In the genomic region with DNA sequence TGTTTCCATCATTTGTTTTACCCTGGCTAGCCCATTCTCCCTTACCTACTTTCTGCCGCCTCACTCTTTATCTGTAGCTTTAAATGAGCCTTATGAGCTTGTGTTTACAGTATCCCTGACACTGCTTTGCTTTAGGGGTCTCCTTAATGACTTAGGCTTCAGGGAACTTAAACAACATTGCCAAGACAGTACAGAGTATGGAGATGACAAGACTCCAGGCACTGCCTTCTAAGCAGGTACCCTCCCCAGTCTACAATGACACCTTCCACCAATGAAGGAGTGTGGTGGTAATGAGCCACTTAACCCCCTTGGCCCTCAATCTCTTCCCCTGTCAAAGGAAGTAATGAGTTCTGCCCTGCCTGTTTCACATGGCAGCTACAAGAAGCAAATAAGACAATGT, we compare ENCODE assay signal across 22 mouse cellular contexts. TPM values are rescaled to one million over a fixed set of nuclear protein-coding genes. Genes with fewer than 3 reads are reported as not detected.
A peak's percentile ranks its signal among the peaks of the same experiment; 100 is the strongest.
DNase-seq lines count a peak whose midpoint lies in the region; ATAC-seq and TF ChIP-seq lines count a peak whose summit lies in the region.
"Had no signal": no experiment of that assay in that cellular context is flagged by ENCODE, and none has a peak within 500 bp of the region (broad histone marks: within the 10 kb centered on the region; RNA-seq: fewer than 3 reads in every experiment).

No protein-coding gene starts in this region.

- TF ChIP-seq CTCF in hindbrain, postnatal 0 days (IDR thresholded peaks at IDR 0.05; ENCODE audit: low read depth) = no peak

- no peak overlapping the region for H3K9ac ChIP-seq in hindbrain, embryonic 11.5 days (ENCODE audit: low read depth, low read length)
- no peak overlapping the region for H3K9ac ChIP-seq in hindbrain, postnatal 0 days (replicated peaks; ENCODE audit: low read length)
- no peak overlapping the region for H3K9ac ChIP-seq in neural tube, embryonic 13.5 days
- H3K9ac ChIP-seq in hindbrain, embryonic 14.5 days = no peak overlapping the region
- H3K9ac ChIP-seq: embryonic facial prominence, embryonic 15.5 days; heart, embryonic 15.5 days had no signal

- no peak overlapping the region for H3K27ac ChIP-seq in hindbrain, embryonic 11.5 days (ENCODE audit: low read depth, low read length)
- no peak overlapping the region; the same call in 1 of the 2 replicates for H3K27ac ChIP-seq in hindbrain, postnatal 0 days
- H3K27ac ChIP-seq in neural tube, embryonic 13.5 days (replicated peaks) = peak overlapping the region; percentile 49; the same call in 1 of the 2 replicates
- H3K27ac ChIP-seq in hindbrain, embryonic 14.5 days = peak overlapping the region; percentile 57; the same call in 1 of the 2 replicates
- H3K27ac ChIP-seq: embryonic facial prominence, embryonic 15.5 days; heart, embryonic 15.5 days; left cerebral cortex, adult 2 months; limb, embryonic 10.5 days had no signal

- DNase-seq in hindbrain, embryonic 11.5 days (ENCODE audit: low spot score) = no peak
- DNase-seq in hindbrain, postnatal 0 days (ENCODE audit: low spot score) = no peak
- DNase-seq in neural tube, embryonic 10.5 days (ENCODE audit: extremely low spot score, low spot score) = no peak
- DNase-seq in hindbrain, embryonic 14.5 days (ENCODE audit: low spot score) = no peak
- DNase-seq in cerebellum, adult 11 months = no peak
- DNase-seq in thymus, postnatal 14 days = no peak
- DNase-seq: adrenal gland, adult 8-10 months; B cell, adult 2 months; cerebellum, adult 11-12 months; cerebellum, postnatal 36 days; heart, adult 18-20 months; kidney, adult 8-10 months; lung, adult 2 months; lung, postnatal 4 days had no signal

- no peaks in the 10 kb centered on the region for H3K9me3 ChIP-seq in hindbrain, embryonic 11.5 days (ENCODE audit: control insufficient read depth, low read length)
- H3K9me3 ChIP-seq in hindbrain, postnatal 0 days (ENCODE audit: low read length) = no peaks in the 10 kb centered on the region
- H3K9me3 ChIP-seq in neural tube, embryonic 13.5 days = no peaks in the 10 kb centered on the region
- no peaks in the 10 kb centered on the region for H3K9me3 ChIP-seq in hindbrain, embryonic 14.5 days (ENCODE audit: control insufficient read depth, low read length)
- H3K9me3 ChIP-seq: embryonic facial prominence, embryonic 15.5 days; heart, embryonic 15.5 days; limb, embryonic 10.5 days had no signal

- 72% methylated on average over 1 of the region's 1 CpGs for whole genome bisulfite sequencing in hindbrain, embryonic 11.5 days
- 63% methylated on average over 1 of the region's 1 CpGs for WGBS in hindbrain, postnatal 0 days
- 69% methylated on average over 1 of the region's 1 CpGs for WGBS in neural tube, embryonic 13.5 days
- 63% methylated on average over 1 of the region's 1 CpGs for WGBS in hindbrain, embryonic 14.5 days

- peak; percentile 77 for ATAC-seq in hindbrain, embryonic 11.5 days (ENCODE audit: low FRiP score)
- no peak for ATAC-seq in hindbrain, postnatal 0 days
- ATAC-seq in neural tube, embryonic 13.5 days (ENCODE audit: low read depth) = no peak
- peak; percentile 57; the same call in 1 of the 2 replicates for ATAC-seq in hindbrain, embryonic 14.5 days (ENCODE audit: low FRiP score)

- no peaks in the 10 kb centered on the region for H3K4me1 ChIP-seq in hindbrain, embryonic 11.5 days (replicated peaks; ENCODE audit: control insufficient read depth, insufficient read depth, low read length)
- no peaks in the 10 kb centered on the region for H3K4me1 ChIP-seq in hindbrain, postnatal 0 days (ENCODE audit: insufficient read depth, low read length)
- H3K4me1 ChIP-seq in neural tube, embryonic 13.5 days (replicated peaks) = no peaks in the 10 kb centered on the region; the same call in 1 of the 2 replicates
- H3K4me1 ChIP-seq in hindbrain, embryonic 14.5 days (replicated peaks; ENCODE audit: control insufficient read depth, insufficient read depth, low read length) = no peaks in the 10 kb centered on the region; the same call in 1 of the 2 replicates
- H3K4me1 ChIP-seq: embryonic facial prominence, embryonic 15.5 days; heart, embryonic 15.5 days; limb, embryonic 10.5 days had no signal

- H3K27me3 ChIP-seq in hindbrain, embryonic 11.5 days (ENCODE audit: control insufficient read depth, insufficient read depth, low read length) = no peaks in the 10 kb centered on the region
- H3K27me3 ChIP-seq in hindbrain, postnatal 0 days (ENCODE audit: insufficient read depth, low read length) = no peaks in the 10 kb centered on the region
- no peaks in the 10 kb centered on the region for H3K27me3 ChIP-seq in neural tube, embryonic 13.5 days
- H3K27me3 ChIP-seq in hindbrain, embryonic 14.5 days (ENCODE audit: control insufficient read depth, insufficient read depth, low read length) = no peaks in the 10 kb centered on the region
- H3K27me3 ChIP-seq: embryonic facial prominence, embryonic 15.5 days; heart, embryonic 15.5 days had no signal

- H3K4me3 ChIP-seq in hindbrain, embryonic 11.5 days (ENCODE audit: low read depth, low read length) = no peak overlapping the region
- no peak overlapping the region for H3K4me3 ChIP-seq in hindbrain, postnatal 0 days (ENCODE audit: low read length)
- no peak overlapping the region for H3K4me3 ChIP-seq in neural tube, embryonic 13.5 days
- H3K4me3 ChIP-seq in hindbrain, embryonic 14.5 days (replicated peaks; ENCODE audit: low read length) = no peak overlapping the region
- H3K4me3 ChIP-seq: embryonic facial prominence, embryonic 15.5 days; heart, embryonic 15.5 days; left cerebral cortex, adult 2 months; limb, embryonic 10.5 days had no signal

- no peak overlapping the region for H3K4me2 ChIP-seq in hindbrain, embryonic 11.5 days (replicated peaks; ENCODE audit: low read depth, low read length)
- H3K4me2 ChIP-seq in hindbrain, postnatal 0 days (ENCODE audit: low read depth, low read length) = no peak overlapping the region
- H3K4me2 ChIP-seq in neural tube, embryonic 13.5 days = no peak overlapping the region
- no peak overlapping the region for H3K4me2 ChIP-seq in hindbrain, embryonic 14.5 days (replicated peaks)
- H3K4me2 ChIP-seq: embryonic facial prominence, embryonic 15.5 days; heart, embryonic 15.5 days; liver, embryonic 11.5 days had no signal

- H3K36me3 ChIP-seq in hindbrain, embryonic 11.5 days (ENCODE audit: control insufficient read depth, insufficient read depth, low read length) = no peaks in the 10 kb centered on the region
- no peaks in the 10 kb centered on the region for H3K36me3 ChIP-seq in hindbrain, postnatal 0 days (ENCODE audit: insufficient read depth, low read length)
- H3K36me3 ChIP-seq in neural tube, embryonic 13.5 days = no peaks in the 10 kb centered on the region
- no peaks in the 10 kb centered on the region for H3K36me3 ChIP-seq in hindbrain, embryonic 14.5 days (replicated peaks; ENCODE audit: control insufficient read depth, insufficient read depth)
- H3K36me3 ChIP-seq: embryonic facial prominence, embryonic 15.5 days; heart, embryonic 15.5 days; limb, embryonic 10.5 days had no signal

RNA-seq across cellular contexts. Expression of gene Vstm2a, which starts 42.4 kb away (rescaled TPM):
- polyA plus RNA-seq in hindbrain, embryonic 11.5 days (2014; fragmentation: Nextera tagmentation; extraction: Ambion mirVana) = 4.3 and 5.5 TPM in 2 replicates
- total RNA-seq in hindbrain, postnatal 0 days (2014; rRNA removed) = 119 and 121 TPM in 2 replicates
- polyA plus RNA-seq in hindbrain, postnatal 0 days (2015; fragmentation: Nextera tagmentation; extraction: Ambion mirVana) = 103 and 108 TPM in 2 replicates
- polyA plus RNA-seq in neural tube, embryonic 13.5 days (2015; fragmentation: Nextera tagmentation; extraction: Ambion mirVana) = 35.4 and 37.2 TPM in 2 replicates
- polyA plus RNA-seq in hindbrain, embryonic 14.5 days (2014; fragmentation: Nextera tagmentation; extraction: Ambion mirVana) = 94.5 and 117 TPM in 2 replicates
- total RNA-seq: gastrocnemius, adult 8-10 months; hematopoietic stem cell, adult 5-6 weeks had no signal

Comparison
In these comparisons a context has a peak if more than half of its experiments do, and no peak if none do; other contexts are left out.
1. ATAC-seq: peak in hindbrain, embryonic 11.5 days (single experiment) and hindbrain, embryonic 14.5 days (single experiment); none in hindbrain, postnatal 0 days (single experiment) and neural tube, embryonic 13.5 days (single experiment).
2. H3K27ac ChIP-seq: peak in neural tube, embryonic 13.5 days (single experiment) and hindbrain, embryonic 14.5 days (single experiment); none in hindbrain, embryonic 11.5 days (single experiment) and hindbrain, postnatal 0 days (single experiment).